Mouse (Mus musculus): Measurements from ENCODE around the gene Phf1. TPM values are rescaled to one million over a fixed set of nuclear protein-coding genes. Genes with fewer than 3 reads are reported as not detected.

Gene Phf1
- polyA plus RNA-seq (2015; fragmentation: Nextera tagmentation; extraction: Ambion mirVana): 34.9 and 37.9 TPM in 2 replicates

GRCm38 (mm10) chr17:26932839-26933398, at the start of gene Phf1:
Gene Phf1 (plus strand): TSS chr17:26933052.

GRCm38 (mm10) chr17:26916711-26917482, 16.0 kb upstream of the Phf1 start, which contains the start of gene Kifc5b:
Gene Kifc5b (plus strand): TSS chr17:26917091.

GRCm38 (mm10) chr17:26939178-26939972, 6.5 kb downstream of the Phf1 start, which contains the start of gene Cuta:
Gene Cuta (minus strand): TSS chr17:26939569.

GRCm38 (mm10) chr17:26941031-26941789, 8.4 kb downstream of the Phf1 start, which contains the start of gene Syngap1:
Gene Syngap1 (plus strand): TSS chr17:26941253.

GRCm38 (mm10) chr17:26972703-26973574, 40.1 kb downstream of the Phf1 start, which contains the start of gene Zbtb9:
Gene Zbtb9 (plus strand): TSS chr17:26973167.

Small RNA genes lying within 50 kb of the gene (microRNA-seq; reads per million reads assigned to microRNA genes)
- gene Gm27775 (not detected), gene Mir3083 (not detected), gene Mir6968 (1.7 reads per million)

Other genes with a start within 250 kb of the Phf1 start
- 12.0 and 15.8 TPM in 2 replicates for gene Crebrf, start 217.4 kb upstream of the Phf1 start, polyA plus RNA-seq (2015; fragmentation: Nextera tagmentation; extraction: Ambion mirVana)
- 53.7 and 55.2 TPM in 2 replicates for gene Bnip1, start 152.0 kb upstream of the Phf1 start, polyA plus RNA-seq (2015; fragmentation: Nextera tagmentation; extraction: Ambion mirVana)
- gene Nkx2-5, start 88.0 kb upstream of the Phf1 start, polyA plus RNA-seq (2015; fragmentation: Nextera tagmentation; extraction: Ambion mirVana): not detected in 2 replicates
- gene Kifc5b, start 16.0 kb upstream of the Phf1 start, polyA plus RNA-seq (2015; fragmentation: Nextera tagmentation; extraction: Ambion mirVana): 1.1 and 1.9 TPM in 2 replicates
- gene Cuta, start 6.5 kb downstream of the Phf1 start, polyA plus RNA-seq (2015; fragmentation: Nextera tagmentation; extraction: Ambion mirVana): 153 and 164 TPM in 2 replicates
- gene Syngap1, start 8.2 kb downstream of the Phf1 start, polyA plus RNA-seq (2015; fragmentation: Nextera tagmentation; extraction: Ambion mirVana): 4.4 and 6.5 TPM in 2 replicates
- 8.6 and 9.9 TPM in 2 replicates for gene Zbtb9, start 40.1 kb downstream of the Phf1 start, polyA plus RNA-seq (2015; fragmentation: Nextera tagmentation; extraction: Ambion mirVana)
- 4.9 and 5.1 TPM in 2 replicates for gene Bak1, start 96.0 kb downstream of the Phf1 start, polyA plus RNA-seq (2015; fragmentation: Nextera tagmentation; extraction: Ambion mirVana)
- gene Itpr3, start 124.3 kb downstream of the Phf1 start, polyA plus RNA-seq (2015; fragmentation: Nextera tagmentation; extraction: Ambion mirVana): 1.1 and 1.5 TPM in 2 replicates
- 428 and 441 TPM in 2 replicates for gene Uqcc2, start 200.9 kb downstream of the Phf1 start, polyA plus RNA-seq (2015; fragmentation: Nextera tagmentation; extraction: Ambion mirVana)
- 0.37 and 0.44 TPM in 2 replicates for gene Ip6k3, start 234.7 kb downstream of the Phf1 start, polyA plus RNA-seq (2015; fragmentation: Nextera tagmentation; extraction: Ambion mirVana)